Mouse (Mus musculus) gastrocnemius, postnatal 14 days (tissue): ENCODE data around the gene Prkag2. TPM values are rescaled to one million over a fixed set of nuclear protein-coding genes. Genes with fewer than 3 reads are reported as not detected.
"Not testable (repeated sequence)": the region's sequence is repeated elsewhere in the genome, so short reads cannot be mapped to it uniquely, and the experiment has no call there.

Experiments used
- DNase-seq: peaks from one replicate; pipeline ENCODE4 v3.0.0; 2021; ENCODE audit warnings: mixed read lengths
- intact Hi-C: fragments of 180-260 bp; cut with DNase I; formaldehyde crosslinking; loops from one replicate; pipeline ENCODE4 v1.15.1; 2025; ENCODE audit warnings: low total_unique reads
- total RNA-seq, 2 experiments: library from RNA; stranded (reverse); gene quantifications; 2 replicates each; pipeline ENCODE4 v1.2.3; 2021

The Prkag2 gene
- total RNA-seq, 2 experiments from 2014 or later: 13.1 to 15.1 TPM

DNA sequence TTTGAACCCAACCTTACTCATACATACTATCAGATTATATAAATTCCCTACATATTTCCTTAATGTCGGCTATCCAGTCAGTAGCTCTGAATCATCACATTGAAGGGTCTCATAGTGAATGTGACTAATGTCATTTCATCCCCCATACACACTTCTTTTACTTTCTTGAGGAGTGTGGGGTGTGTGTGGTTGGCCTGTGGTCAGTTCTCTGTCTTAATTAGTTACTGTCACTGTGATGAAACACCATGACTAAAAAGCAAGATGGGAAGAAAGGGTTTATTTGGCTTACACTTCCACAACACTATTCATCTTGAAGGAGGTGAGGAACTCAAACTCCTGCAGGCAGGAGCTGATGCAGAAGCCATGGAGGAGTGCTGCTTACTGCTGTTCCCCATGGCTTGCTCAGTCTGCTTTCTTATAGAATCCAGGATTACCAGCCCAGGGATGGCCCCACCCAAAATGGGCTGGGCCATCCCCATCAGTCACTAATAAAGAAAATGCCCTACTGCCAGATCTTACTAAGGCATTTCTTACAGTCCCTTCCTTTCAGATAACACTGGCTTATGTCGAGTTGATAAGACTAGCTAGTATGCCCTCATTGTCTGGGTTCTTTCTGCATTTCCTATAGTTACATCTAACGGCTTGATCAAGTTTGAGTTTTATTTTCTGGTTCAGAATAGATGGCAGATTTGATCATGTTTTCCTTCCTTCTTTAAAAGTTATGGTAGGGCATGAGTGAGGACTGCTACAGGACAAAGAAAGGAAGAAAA lies 240.5 kb downstream of the Prkag2 start:
- intact Hi-C loops: no loop called here
- DNase-seq: no peak

DNA sequence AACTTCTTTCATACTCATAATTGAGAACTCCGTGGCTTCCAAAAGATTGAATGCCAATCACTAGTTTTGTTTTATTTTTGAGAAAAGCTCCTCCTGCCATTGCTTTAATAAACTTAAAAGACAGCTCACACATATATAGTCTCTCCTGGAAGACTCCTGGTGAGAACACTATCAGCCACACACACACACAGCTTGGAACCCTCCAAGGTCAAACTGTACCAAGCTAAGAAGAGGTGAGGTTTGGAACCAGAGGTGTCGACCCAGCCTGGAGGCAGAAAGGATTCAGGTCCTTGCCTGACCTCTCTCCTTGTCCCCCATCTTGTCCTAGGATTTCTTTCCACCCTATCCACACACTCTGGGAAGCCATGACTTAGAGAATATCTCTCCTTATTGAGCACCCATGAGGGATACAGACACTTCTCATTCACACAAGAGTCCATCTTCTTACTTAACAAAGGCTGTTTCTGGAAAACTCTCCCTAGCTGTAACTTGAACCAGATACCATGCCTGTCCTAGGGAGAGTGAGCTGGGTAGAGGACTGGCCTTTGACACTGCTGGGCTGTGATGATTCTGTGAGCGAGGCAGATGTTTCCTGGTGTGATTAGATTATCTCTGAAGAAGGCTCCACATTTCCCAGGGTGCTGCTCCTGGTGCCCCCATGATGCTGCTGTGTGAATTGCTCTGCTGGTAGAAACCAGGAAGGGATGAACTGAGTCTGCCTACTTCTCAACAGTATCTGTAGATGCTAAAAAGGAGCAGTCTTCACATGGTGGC lies 245.4 kb downstream of the Prkag2 start:
- intact Hi-C loops: no loop called here
- no peak for DNase-seq

DNA sequence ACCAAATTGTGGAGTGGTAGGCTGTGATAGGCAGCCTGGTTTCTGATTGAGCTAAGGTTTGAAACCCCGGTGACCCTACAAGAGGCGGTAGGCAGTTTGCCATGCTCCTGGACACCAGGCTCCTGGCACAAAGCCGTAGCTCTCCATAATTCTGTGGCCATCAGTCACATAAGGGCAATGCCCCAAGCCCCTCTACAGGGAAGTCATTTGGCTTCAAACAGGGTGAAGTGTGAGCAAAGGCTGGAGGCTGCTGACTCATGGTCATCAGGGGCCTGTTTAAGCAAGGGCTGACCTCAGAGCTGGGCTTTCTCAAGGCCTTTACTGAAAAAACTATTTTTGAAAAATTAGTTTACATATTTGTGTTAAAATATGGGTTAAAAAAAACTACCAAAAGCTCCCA lies 246.2 kb downstream of the Prkag2 start:
- intact Hi-C loops: no loop called here
- DNase-seq: no peak

DNA sequence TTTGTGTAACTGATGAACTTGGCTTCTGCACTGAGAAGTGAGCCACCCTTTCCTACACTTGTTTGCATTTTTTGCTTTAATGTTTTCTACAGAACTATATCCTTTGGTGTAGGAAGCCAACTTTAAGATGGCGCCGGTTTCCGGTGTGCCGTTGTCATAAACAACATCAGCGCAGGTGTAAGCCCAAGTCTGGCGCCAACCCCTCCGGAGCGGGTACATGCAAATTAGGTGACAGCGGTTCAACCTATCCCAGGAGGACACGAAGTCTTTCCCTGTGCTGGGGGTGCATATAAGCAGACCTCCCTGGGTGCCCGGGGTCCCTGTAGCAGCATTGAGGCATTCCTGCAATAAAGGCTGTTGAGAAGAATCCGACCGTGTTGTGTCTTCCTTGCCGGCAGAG lies 252.2 kb downstream of the Prkag2 start:
- intact Hi-C loops, DNase-seq: not testable (repeated sequence)

DNA sequence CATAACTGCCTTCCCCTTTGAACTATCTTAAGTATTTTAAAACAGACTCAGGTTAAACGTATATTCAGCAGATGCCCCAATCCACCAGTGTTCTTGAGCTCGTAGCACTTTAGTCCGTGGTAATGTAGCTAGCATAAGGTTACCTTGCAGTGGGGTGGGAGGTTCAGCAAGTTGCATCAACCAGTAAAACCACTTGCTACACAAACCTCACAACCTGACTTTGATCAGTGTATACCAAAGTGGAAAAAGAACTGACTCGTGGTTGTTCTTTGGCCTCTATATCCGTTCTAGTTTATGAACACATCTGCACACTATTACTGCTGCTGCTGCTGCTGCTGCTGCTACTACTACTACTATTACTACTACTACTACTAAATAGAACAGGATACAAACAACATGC lies 256.6 kb downstream of the Prkag2 start:
- DNase-seq: no peak
- intact Hi-C loops: no loop called here

DNA sequence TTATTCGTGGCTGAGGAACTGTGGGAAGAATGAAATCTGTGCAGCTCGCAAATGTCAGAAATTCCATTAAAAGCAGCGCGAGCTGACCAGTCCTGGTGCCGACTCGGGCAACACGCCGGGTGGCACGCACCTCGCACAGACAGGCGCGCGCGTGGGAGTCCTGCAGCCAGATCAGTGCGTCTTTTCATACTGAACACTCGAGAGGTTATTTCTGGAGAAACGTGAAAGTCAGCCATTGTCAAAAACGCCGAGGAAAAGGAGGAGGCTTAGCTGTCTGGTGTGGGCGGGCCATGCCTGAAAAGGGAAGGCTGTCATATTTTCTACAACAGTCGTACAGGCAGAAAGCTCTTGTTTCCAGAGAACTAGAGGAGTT lies 257.4 kb downstream of the Prkag2 start:
- intact Hi-C loops: no loop called here
- DNase-seq: peak; percentile 49

DNA sequence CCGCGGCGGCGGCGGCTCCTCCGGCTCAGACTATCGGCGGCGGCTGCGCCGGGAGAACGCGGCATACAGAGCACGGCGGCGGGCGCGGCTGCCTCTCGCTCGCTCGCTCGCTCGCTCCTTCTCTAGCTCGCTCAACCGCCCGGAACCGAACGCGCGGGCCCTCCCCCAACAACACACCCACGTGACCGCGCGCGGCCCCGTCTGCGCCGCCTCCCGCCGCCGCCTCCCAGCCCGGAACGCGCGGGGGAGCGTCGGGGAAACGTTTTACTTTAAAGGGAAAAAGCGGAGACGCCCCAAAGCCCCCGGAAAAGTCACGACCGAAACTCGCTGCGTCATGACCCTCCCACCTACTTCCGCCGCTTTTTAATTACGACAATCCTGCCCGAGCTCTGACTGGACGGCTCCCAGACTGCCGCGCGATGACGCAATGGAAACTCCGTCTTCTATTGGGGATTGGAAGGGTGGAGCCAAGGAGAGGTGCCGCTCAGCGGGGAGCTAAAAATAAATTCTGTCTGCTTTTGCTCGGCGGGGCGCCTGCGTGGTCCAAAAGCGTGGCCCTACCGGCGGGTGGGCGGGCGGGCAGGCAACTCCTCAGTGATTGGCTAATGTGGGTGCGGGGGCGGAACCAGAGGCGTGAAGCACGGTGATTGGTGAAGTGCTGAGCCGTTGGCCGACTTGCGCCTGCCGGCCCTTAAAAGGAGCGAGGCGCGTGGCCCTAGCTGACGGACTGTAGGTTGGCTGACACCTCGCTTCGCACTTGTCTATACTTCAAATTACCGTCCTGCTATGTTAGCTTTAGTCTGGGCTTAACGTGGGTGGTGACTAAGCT lies 258.0 kb downstream of the Prkag2 start, which contains the start of gene Rheb:
Gene Rheb (minus strand): TSS at position 351 of the 829 bp plus-strand sequence.
- intact Hi-C loops: no loop called here
- peak; percentile 98 for DNase-seq

DNA sequence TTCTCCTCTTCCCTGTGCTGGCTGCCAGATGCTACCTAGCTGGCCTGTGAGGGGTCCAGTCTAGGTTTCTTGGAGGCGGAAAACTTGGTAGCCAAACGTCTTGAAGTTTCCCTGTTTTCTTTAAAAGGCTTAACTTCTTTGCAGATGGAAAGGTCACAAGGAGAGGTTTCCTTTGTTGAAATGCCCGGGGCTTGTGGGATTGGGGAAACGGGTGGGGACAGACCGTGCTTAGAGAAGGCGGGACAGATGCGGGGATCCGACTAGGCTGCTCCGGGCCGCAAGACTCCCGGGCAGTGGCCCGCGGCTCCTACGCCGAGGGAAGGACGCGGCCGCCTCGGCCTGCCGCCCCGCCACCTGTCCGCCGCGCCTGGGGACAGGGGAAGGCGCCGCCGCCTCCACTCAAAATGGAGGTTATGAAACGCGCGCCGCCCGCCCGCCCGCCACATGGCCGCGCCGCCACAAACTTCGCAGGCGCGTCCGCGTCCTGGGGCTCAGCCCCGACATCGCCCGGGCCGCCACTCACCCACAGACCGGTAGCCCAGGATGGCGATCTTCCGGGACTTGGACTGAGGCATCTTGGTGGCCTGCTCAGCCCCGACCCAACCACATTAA lies 258.7 kb downstream of the Prkag2 start:
- intact Hi-C loops: no loop called here
- peak; percentile 56 for DNase-seq

DNA sequence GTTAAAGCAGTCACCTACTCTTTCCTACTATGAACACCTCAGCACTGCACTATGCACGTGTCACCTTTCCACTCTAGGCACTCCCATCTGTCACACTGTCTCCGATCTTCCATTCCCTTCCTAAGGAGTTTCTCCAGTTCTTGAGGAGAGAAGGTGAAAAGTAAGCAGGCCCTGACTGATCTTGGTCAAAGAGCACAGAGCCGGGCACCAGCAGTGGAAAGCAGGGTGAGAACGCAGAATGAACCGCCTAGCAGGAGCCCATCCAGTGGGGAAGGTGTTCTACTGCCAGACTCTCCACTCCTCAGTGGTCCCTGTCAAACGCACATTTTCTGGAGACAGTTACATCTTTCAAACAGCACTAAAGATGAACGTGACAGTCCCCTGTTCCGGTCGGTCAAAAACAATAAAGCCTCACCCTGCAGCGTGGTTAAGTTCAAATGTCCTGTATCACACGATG lies 259.4 kb downstream of the Prkag2 start:
- intact Hi-C loops: no loop called here
- no peak for DNase-seq

DNA sequence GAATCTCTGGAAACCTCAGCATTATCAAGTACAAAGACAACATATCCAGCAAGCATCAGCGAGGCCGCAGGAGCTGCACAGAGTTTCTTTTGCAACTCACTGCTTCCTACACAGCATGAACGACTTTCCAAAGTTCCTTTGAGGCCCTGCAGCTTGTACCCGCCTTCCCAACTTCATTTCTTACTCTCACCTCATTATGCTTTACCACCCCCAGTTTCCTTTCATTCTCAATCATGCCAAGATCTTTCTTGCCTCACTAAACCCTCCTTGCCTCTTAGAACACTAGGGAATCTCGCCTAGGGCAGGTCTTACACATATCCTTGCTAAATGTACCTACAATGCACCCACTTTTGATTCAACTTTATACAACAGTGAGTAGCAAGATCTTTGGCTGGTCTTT lies 266.0 kb downstream of the Prkag2 start:
- intact Hi-C loops: no loop called here
- DNase-seq: no peak

DNA sequence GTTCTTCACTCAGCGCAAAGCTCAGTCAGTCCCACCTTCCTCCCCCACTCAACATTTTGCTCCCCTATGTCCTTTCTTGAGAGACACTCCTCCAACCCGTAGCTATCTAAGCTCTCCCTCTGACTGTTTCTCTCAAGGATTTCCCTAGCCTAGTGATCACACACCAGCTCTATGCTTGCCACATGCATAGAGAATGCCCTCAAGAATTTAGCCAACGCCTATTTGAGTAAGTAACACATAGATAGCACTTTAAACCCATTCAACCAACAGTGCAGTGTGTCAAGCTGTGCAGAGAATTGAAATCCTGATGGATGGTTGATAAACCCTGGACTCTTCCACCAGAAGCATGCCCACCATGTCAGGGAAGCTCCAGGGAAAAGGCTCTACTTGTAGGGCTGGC lies 268.5 kb downstream of the Prkag2 start:
- intact Hi-C loops: no loop called here

DNA sequence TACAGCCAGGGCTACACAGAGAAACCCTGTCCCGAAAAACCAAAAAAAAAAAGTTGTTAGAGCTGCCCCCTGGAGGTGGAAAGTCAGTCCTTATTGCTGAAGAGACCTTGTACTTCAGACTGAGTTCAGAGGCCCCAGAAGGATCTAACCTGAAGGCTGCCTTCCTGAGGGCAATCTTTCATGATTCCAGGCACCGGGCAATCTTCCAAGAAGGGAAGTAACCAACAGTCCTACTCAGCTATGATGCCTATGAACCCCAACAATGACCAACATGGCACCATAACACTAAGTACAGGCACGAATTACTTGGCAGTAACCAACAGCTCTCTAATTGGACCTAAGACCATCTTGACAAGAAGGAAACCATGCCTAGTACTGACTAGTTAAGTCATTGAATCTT lies 272.0 kb downstream of the Prkag2 start:
- no peak for DNase-seq
- intact Hi-C loops: no loop called here

More for the DNA sequence above, 268.5 kb downstream of the Prkag2 start:
- no peak for DNase-seq

DNA sequence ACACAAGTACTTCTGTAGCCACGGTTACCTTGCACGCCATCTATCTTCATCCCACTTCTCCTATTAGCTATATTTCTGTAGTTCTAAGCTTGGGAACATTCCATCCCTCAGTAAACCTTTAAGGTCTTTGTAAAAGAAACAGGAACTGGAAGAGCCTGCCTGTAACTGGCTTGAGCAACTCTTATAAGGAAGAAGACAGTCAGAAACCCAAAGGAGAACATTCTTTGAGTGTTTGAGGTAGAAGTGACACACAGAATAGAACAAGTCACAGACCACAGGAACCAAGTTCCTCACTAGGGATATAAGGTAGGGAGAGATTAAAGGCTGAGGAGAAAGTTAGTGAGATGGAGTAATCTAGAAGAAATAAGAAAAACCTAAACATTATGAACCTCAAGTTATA lies 273.3 kb downstream of the Prkag2 start:
- intact Hi-C loops: no loop called here
- DNase-seq: no peak

DNA sequence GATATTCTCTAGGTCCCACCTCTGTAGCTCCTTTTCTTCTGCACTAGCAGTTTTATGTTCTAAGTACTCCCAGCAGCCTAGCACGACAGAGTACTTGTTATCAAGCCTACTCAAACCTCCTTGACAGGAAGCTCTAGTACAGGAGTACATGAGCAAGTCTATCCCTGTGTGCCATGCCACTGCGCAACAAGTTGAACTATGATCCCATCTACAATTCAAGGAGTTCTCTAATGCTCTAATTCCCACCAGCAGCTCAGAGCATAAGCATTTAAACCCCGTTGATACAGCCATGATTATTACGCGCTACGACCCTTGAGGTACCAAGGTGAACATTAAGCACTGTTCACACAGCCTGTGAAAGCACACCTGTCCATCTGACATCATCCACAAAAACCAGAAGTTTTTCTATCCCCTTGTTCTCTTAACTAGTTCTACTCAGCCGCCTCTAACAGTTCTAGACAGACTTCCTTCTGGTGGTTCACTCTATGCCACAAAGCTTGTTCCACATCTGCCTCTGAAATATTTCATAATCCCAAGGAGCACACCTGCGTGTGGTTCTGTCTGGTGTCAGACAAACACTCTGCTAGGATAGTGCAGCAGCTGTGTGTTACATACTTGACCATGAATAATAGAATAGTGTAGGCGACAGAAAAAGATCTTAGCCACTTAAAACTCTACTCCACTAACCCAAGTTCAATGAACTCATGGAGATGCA lies 274.2 kb downstream of the Prkag2 start:
- intact Hi-C loops: no loop called here

DNA sequence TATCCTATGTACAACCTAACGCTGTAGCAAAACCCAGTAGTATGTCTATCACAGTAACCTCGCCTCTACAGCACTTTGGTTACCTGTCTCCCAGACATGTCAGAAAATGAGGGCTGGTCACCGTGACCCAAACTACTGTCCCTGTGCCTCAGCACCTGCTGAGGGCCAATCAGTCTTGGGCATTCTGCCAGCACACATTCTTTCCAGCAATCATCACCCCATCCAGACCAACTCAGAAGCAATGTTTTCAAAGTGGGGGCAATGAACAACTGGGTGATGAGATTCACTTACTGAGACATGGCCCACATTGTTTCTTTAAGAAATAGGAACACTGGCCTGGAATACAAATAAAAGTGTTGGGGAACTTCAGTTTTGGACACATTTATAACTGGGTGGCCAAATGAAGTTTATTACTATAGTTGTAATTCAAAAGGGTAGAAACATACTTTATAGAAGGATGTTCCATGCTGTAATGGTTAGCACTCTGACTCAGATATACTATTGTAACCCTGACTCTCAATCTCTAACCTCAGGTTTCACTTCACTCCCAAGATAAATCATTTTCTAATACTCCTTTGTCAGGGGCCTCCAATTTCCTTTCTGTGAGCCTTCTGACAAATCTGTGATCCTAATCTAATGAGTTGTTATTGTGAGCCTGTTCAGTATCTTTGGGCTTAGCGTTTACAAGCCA lies 274.9 kb downstream of the Prkag2 start:
- intact Hi-C loops: no loop called here
- DNase-seq: peak; percentile 16

More for the DNA sequence above, 274.2 kb downstream of the Prkag2 start:
- DNase-seq: no peak

DNA sequence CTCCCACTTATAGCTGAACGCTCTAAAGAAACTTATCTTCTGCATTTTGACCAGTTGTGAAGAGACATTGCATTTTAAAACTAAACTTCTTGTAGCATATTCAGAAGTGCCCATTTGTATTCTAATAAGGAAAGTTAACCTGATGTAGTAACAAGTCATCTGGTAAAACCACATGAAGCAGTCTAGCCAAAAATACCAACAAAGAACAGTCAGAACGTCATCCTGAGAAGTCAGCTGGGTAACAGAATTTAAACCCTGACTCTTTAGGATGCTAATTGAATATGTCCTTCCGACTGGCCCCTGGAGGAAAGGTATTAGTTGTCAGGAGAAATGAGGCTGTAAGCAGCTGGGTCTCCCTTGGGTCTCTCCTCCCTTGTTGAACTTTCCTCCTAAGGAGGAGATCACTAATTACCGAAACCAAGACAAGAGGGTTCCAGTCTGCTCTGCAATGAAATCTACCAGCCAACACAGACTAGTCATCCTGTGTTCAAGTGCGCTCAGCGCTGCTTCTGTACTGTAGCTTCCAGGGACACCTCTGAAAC lies 276.5 kb downstream of the Prkag2 start:
- DNase-seq: no peak
- intact Hi-C loops: no loop called here

DNA sequence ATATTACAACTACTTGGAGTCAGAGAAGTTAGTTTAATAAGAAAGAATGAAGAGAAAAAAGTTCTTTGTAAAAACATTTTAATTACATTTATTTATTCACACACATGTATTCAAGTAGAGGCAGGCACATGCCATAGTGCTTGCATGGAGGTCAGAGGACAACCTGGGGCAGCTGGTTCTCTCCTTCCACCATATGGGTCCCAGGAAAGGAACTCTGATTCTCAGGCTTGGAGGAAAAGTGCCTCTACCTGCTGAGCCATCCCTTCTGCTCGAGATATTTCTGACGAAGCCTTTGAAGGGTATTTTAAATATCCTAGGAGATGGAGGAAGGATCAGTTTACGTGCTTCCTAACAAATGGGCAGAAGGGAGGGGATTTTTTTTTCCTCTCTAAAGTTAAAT lies 277.7 kb downstream of the Prkag2 start:
- intact Hi-C loops: no loop called here
- DNase-seq: no peak

DNA sequence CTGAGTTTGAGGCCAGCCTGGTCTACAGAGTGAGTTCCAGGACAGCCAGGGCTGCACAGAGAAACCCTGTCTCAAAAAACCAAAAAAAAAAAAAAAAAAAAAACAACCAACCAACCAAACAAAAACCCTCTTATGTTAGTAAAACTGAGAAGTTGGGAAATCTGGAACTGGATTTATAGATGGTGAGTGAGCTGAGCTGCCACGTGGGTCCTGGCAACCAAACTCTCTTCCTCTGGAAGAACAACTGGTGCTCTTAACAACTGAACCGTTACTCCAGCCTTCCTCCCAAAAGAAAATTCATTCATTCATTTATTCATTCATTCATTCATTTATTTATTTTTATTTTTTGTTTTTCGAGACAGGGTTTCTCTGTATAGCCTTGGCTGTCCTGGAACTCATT lies 278.2 kb downstream of the Prkag2 start:
- intact Hi-C loops, DNase-seq: not testable (repeated sequence)
